ENCODE assay signal across 8 mouse cellular contexts in the genomic region with DNA sequence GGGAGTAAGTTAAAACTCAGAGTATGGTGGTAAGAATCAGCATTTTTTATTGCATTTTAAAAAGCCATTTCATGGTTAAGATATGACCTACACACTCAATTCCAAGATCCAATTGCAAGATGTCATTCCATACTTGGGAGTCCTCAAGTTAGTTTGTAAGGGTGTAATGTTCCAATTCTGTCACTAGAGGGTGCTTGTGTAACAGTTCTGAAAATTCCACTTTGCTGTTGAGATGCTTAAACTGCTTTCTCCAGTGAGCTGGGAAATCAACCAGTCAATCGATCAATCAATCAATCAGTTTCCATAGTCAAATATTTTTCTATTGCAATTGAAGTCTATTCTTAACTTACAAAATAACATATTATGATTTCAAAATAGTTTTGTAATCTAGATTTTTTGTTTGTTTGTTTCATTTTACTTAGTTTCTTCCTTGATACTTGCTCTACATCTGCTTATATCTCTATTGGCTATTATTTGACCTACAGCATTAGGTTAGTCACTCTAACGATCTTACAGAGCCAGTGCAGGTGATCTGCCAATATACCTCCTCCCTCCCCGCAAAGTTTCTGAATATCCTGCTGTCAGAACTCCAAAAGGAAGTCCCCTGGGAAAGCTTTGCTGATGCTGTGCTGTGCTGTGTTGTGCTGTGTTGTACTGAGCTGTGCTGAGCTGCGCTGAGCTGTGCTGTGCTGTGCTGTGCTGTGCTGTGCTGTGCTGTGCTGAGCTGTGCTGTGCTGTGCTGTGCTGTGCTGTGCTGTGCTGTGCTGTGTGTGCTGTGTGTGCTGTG.
DNase-seq lines count a peak whose midpoint lies in the region; ATAC-seq and TF ChIP-seq lines count a peak whose summit lies in the region.

No protein-coding gene starts in this region.

- H3K4me1 ChIP-seq in liver, embryonic 11.5 days (replicated peaks; ENCODE audit: control insufficient read depth, insufficient read depth, low read length) = no peaks in the 10 kb centered on the region; the same call in 1 of the 2 replicates
- H3K4me1 ChIP-seq in liver, postnatal 0 days (ENCODE audit: insufficient read depth) = no peaks in the 10 kb centered on the region

- TF ChIP-seq EP300 in liver, postnatal 0 days (IDR thresholded peaks at IDR 0.05; ENCODE audit: low read depth) = no peak; the same call in 1 of the 2 replicates

- peak; percentile 91 for TF ChIP-seq CTCF in liver, postnatal 0 days (IDR thresholded peaks at IDR 0.05; ENCODE audit: low read depth)

- H3K36me3 ChIP-seq in liver, embryonic 11.5 days (ENCODE audit: control insufficient read depth, insufficient read depth, low read length) = no peaks in the 10 kb centered on the region
- no peaks in the 10 kb centered on the region for H3K36me3 ChIP-seq in liver, postnatal 0 days (replicated peaks; ENCODE audit: insufficient read depth, low read length)
- H3K36me3 ChIP-seq in splenic B cell, adult 2 months (ENCODE audit: control insufficient read depth, insufficient read depth, low read length, poor library complexity, severe bottlenecking) = no peaks in the 10 kb centered on the region

- peak; percentile 33 to 72 for DNase-seq in cerebellum, postnatal 10 days
- no peak for DNase-seq in cerebellum, adult 18-20 months
- DNase-seq in liver, embryonic 11.5 days (ENCODE audit: low spot score) = no peak
- DNase-seq in liver = no peak
- peak; percentile 50 for DNase-seq in c-Kit-positive CD71-positive TER-119-positive erythroid progenitor cells, embryonic 14.5 days (ENCODE audit: low spot score)
- no peak for DNase-seq in liver, postnatal 0 days
- peak; percentile 79 for DNase-seq in splenic B cell, adult 2 months (ENCODE audit: low read depth, low spot score)
- DNase-seq in gastrocnemius, postnatal 10 days = no peak

- no peaks in the 10 kb centered on the region for H3K9me3 ChIP-seq in liver, embryonic 11.5 days (ENCODE audit: control insufficient read depth, low read length)
- H3K9me3 ChIP-seq in liver, postnatal 0 days (ENCODE audit: low read length) = no peaks in the 10 kb centered on the region

- no peak overlapping the region for H3K4me3 ChIP-seq in liver, embryonic 11.5 days (ENCODE audit: low read depth, low read length)
- H3K4me3 ChIP-seq in liver, postnatal 0 days (ENCODE audit: low read depth, low read length) = no peak overlapping the region

- no peak overlapping the region for H3K9ac ChIP-seq in liver, embryonic 11.5 days (ENCODE audit: low read depth, low read length)
- H3K9ac ChIP-seq in liver, postnatal 0 days (replicated peaks) = no peak overlapping the region

- no peaks in the 10 kb centered on the region for H3K27me3 ChIP-seq in liver, embryonic 11.5 days (replicated peaks; ENCODE audit: control insufficient read depth, insufficient read depth, low read length)
- no peaks in the 10 kb centered on the region for H3K27me3 ChIP-seq in liver, postnatal 0 days (ENCODE audit: insufficient read depth, low read length)
- H3K27me3 ChIP-seq in splenic B cell, adult 2 months (ENCODE audit: control insufficient read depth, insufficient read depth, low read length, poor library complexity, severe bottlenecking) = no peaks in the 10 kb centered on the region

- no peak overlapping the region for H3K27ac ChIP-seq in liver, embryonic 11.5 days (ENCODE audit: low read depth, low read length)
- H3K27ac ChIP-seq in liver, postnatal 0 days (ENCODE audit: low read depth) = no peak overlapping the region

- H3K4me2 ChIP-seq in liver, embryonic 11.5 days = no peak overlapping the region
- H3K4me2 ChIP-seq in liver, postnatal 0 days (ENCODE audit: low read depth, low read length) = no peak overlapping the region

- WGBS in liver, embryonic 11.5 days = 61% methylated on average over 4 of the region's 4 CpGs
- whole genome bisulfite sequencing in liver, postnatal 0 days (ENCODE audit: insufficient replicate concordance) = 45% methylated on average over 4 of the region's 4 CpGs

- ATAC-seq in liver, embryonic 11.5 days (replicated peaks; ENCODE audit: low FRiP score) = peak; percentile 18; the same call in 1 of the 2 replicates
- ATAC-seq in liver, postnatal 0 days = 0 out of 2 replicates have a peak, but pooled peaks have one; percentile 35

Comparison
In these comparisons a context has a peak if more than half of its experiments do, and no peak if none do; other contexts are left out.
1. DNase-seq: peak in cerebellum, postnatal 10 days (2 of 2), c-Kit-positive CD71-positive TER-119-positive erythroid progenitor cells, embryonic 14.5 days (single experiment) and splenic B cell, adult 2 months (single experiment); none in cerebellum, adult 18-20 months (0 of 2), liver, embryonic 11.5 days (single experiment), liver (single experiment), liver, postnatal 0 days (single experiment) and gastrocnemius, postnatal 10 days (single experiment).